Mouse (Mus musculus) testis, postnatal 14 days (tissue): ENCODE data around the gene Col18a1.

Experiments
- DNase-seq: peaks from one replicate; pipeline ENCODE4 v3.0.0; 2021; ENCODE audit warnings: low spot score

The Col18a1 gene

GRCm38 (mm10) chr10:77110010-77110409 is 56.3 kb downstream of the Col18a1 start:
- no peak for DNase-seq

- DNase-seq = no peak
Measured at GRCm38 (mm10) chr10:77108106-77108505, 58.2 kb downstream of the Col18a1 start.

DNA sequence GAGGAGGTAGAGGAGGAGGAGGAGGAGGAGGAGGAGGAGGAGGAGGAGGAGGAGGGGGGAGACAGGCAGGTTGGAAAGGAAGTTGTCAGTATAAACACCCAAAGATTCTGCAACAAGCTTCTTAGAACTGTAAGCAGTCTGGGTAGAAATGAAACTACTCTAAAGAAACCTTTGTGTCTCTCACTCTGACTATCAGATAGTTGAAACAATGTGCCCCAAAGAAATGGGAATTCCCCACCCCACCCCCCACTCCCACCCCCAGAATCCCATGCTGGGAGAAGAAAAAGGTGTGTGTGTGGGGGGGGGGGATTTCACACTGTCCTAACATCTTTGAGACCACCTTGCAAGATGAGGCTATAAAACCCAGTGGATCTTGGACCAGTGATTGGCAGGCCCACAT is 62.0 kb downstream of the Col18a1 start:
- DNase-seq = no peak

DNA sequence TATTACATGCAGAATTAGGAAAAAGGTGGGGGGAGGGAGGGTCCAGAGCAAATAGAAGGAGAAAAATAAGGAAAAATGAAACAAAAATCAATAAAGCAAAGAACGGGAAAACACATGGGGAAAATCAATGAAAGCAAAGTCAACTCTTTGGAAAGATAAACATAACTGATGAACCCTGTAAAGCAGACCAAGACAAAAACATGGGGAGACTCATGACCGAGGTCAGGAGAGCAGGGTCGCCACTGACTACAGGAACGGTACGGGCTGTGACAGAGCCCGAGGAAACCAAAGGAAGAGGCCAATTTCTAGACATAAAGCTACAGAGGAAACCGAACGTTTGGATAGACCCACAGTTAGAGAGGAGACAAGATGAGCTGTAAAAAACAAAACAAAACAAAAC is 62.7 kb downstream of the Col18a1 start:
- DNase-seq = no peak

DNA sequence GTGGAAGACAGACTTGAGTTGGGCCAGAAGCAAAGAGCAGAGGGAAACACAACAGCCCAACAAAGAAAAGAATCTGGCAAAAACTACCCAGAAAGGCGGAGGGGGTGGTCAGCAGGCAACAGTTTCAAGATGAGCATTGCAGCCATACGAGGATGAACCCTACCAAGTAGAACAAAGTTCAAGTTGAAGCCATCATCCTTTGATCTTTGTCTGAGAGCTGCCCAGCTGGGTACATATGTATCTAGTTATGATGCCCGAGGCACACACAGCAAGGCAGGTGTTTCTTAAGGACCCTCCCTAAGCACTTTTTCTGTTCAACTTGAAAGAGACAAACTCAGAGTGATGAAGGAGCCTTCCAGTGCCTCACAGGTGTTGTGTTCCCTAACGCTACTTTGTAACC is 66.6 kb downstream of the Col18a1 start:
- peak; percentile 52 for DNase-seq

DNA sequence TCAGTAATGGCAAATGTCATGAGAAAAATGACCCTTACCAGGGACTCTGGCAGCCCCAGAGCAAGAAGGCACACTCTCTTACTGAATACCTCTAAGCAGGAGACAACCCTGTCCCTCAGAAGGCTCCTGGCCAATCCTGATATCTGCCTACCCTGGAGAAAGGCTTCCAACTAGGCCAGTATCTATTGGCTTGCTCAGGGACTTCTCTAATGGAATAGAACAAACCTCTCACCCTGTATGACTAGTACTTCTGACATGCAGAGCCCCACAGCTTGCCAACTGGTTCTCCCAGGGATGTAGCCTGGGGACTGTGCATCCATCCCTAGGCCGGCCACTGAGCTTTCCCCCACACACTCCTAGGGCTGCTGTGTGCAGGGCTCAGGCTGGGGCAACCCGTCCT is 67.7 kb downstream of the Col18a1 start:
- no peak for DNase-seq

GRCm38 (mm10) chr10:77097890-77098200 is 68.5 kb downstream of the Col18a1 start:
- DNase-seq = no peak

GRCm38 (mm10) chr10:77097006-77097889 is 69.1 kb downstream of the Col18a1 start:
- peak; percentile 65 for DNase-seq

- DNase-seq = no peak
Measured at GRCm38 (mm10) chr10:77095666-77096065, 70.7 kb downstream of the Col18a1 start.

- no peak for DNase-seq
Measured at GRCm38 (mm10) chr10:77093817-77094216, 72.5 kb downstream of the Col18a1 start.

DNA sequence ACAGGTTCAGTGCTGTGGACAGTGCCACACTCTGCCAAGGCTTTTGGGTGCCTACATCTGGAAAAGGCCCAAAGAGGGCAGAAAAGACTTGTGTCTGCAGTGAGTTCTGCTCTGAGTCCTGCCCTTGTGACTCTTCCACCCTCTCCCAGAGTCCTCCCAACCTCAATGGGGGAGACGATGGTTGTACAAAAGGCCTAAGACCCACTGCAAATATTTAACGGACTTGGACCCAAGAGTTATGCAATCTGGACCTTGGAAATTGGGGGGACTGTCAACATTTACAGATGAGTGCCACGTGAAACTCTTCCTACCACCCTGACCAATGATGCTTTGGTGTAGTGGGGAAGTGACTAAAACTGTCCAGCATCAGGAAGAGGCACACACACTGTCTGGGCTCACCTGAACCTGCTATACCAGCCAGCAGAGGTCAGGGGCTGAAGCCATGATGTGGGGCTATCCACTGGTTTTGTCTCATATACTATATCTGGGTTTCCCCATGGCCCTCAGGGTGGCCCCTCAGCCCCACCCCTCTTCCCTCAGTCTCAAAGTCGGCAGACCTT is 74.7 kb downstream of the Col18a1 start:
- no peak for DNase-seq

GRCm38 (mm10) chr10:77090063-77090462 is 76.3 kb downstream of the Col18a1 start:
- no peak for DNase-seq

- no peak for DNase-seq
Measured at GRCm38 (mm10) chr10:77089336-77089735, 77.0 kb downstream of the Col18a1 start.

- DNase-seq = no peak
Measured at GRCm38 (mm10) chr10:77084568-77084967, 81.8 kb downstream of the Col18a1 start.

DNA sequence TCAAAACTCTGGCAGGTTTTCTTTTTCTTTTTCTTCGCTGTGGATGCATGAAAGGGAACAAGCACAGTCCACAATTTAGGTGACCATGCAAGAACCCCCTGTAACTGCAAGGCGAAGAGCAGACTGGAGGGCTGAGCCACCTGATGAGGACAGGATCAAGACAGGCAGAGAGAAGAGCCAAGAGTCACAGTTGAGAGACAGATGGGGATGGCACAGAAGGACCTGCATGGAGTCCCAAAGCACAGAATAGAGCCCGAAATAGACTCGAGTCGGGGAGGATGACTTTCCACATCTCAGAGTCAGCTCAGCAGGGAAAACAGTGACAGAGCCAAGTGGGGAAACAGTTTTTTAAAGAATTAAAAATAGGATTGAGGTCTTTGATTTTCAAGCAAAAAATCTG is 83.4 kb downstream of the Col18a1 start:
- no peak for DNase-seq

DNA sequence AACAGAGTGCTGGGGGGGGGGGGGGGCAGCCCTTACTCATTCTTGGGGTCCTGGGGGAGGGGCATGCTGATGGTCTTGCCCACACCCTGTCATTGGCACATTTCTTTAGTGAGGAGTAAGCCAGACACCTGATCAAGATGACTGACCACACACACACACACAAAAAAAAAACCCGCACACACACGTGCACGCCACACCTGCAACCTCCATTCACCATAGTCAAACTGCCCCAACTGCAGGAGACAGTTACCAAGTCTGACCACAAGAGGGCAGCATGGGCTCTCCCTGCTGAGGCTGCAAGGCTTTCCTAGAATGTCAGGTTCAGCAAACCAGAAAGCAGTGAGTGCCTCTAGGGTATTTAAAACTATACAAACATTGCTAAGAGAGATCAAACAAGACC is 83.9 kb downstream of the Col18a1 start:
- DNase-seq = peak; percentile 65

- no peak for DNase-seq
Measured at GRCm38 (mm10) chr10:77078961-77079360, 87.4 kb downstream of the Col18a1 start.

DNA sequence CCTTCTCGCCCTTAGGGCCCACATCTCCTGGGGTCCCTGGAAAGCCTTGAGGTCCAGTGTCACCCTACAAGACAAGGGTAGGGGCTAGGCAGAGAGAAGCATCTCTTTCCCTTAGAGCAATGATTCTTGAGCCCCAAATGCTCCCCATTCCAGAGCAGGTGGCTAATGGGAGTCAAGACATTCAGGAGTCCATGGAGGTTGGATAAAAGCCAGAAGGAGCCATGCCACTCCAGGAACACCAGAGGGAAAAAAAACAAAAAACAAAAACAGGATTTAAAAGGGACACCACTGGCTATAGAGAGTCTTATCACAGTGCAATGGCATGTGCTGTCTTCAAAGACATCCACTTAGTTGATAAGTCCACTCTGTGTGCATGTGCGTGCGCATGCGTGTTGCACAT is 87.9 kb downstream of the Col18a1 start:
- DNase-seq = no peak

DNA sequence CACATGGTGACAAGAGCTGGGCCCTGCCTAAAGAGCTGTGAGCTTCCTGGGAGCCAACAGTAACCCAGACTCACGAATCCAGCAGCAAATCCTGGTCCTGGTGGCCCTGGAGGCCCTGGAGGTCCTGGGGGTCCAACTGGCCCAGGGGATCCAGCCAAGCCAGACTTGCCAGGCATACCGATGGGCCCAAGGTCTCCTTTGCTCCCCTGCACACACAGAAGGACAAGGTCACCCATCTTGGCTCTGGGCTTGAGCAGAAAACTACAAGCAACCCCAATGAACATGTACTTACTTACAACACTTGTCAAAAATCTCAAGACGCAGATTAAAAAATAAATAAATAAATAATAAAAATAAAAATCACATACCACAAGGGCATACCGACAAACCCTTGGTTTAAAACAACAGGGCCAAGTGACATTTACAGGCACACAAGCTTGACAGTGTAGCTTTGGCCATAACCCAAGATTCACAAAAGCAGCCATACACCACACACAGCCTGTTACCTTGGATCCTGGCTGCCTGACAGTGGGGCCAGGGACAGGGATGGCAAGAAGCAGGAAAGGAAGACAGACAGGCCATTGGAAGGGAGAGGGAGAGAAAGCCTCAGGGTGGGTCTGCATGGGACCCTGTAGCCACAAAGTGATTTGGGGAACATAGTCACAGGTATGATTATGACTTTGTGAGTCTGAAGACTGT is 91.9 kb downstream of the Col18a1 start:
- no peak for DNase-seq

GRCm38 (mm10) chr10:77070072-77070471 is 96.3 kb downstream of the Col18a1 start:
- DNase-seq = no peak

- DNase-seq = no peak
Measured at GRCm38 (mm10) chr10:77068469-77068868, 97.9 kb downstream of the Col18a1 start.

DNA sequence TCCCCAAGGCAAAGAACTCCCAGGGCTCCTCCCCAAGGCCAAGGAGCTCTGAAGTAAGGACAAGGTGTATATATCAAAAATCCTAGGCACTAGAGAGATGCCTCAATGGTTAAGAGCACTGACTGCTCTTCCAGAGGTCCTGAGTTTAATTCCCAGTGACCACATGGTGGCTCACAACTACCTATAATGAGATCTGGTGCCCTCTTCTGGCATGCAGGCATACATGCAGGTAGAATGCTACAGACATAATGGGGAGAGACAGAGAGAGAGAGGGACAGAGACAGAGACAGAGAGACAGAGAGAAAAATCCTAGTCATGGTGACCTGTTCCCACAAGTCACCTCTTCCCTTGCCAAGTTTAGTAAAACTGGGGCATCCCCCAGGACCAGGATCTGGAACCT is 101.7 kb downstream of the Col18a1 start:
- no peak for DNase-seq

- no peak for DNase-seq
Measured at GRCm38 (mm10) chr10:77064239-77064638, 102.1 kb downstream of the Col18a1 start.
